8 mouse cellular contexts compared by ENCODE assay signal in the genomic region with DNA sequence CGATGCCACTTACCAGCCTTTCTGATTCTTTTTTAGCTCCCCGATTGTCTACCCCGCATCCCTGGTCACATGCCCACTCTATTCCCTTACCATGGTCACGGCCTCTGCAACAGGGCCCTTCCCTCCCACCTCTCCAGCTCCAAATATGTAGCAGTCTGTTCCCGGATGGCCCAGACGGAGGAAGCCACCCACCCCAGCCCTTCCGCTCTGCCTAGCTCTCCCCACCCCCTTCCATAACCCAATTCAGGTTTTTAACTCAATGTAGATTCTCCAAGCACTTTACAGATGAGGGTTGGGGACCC. TPM values are rescaled to one million over a fixed set of nuclear protein-coding genes. Genes with fewer than 3 reads are reported as not detected.
DNase-seq lines count a peak whose midpoint lies in the region; ATAC-seq and TF ChIP-seq lines count a peak whose summit lies in the region.

No protein-coding gene starts in this region.

- H3K4me3 ChIP-seq in liver, embryonic 13.5 days (replicated peaks) = no peak overlapping the region
- no peak overlapping the region for H3K4me3 ChIP-seq in heart, embryonic 14.5 days (ENCODE audit: control insufficient read depth in 1 of 2, insufficient read depth in 1 of 2, low read depth in 1 of 2, low read length in 2 of 2)
- H3K4me3 ChIP-seq in limb, embryonic 10.5 days = peak overlapping the region; percentile 28; the same call in 1 of the 2 replicates
- H3K4me3 ChIP-seq in olfactory bulb, adult 2 months (ENCODE audit: insufficient read depth, low read depth, low read length) = no peak overlapping the region

- WGBS in liver, embryonic 13.5 days (ENCODE audit: insufficient replicate concordance) = 81% methylated on average over 7 of the region's 7 CpGs
- WGBS in heart, embryonic 14.5 days = 47% methylated on average over 7 of the region's 7 CpGs
- WGBS in limb, embryonic 10.5 days = 75% methylated on average over 7 of the region's 7 CpGs
- WGBS in olfactory bulb, adult 2 months = 40% methylated on average over 7 of the region's 7 CpGs

- 0 out of 2 replicates have a peak overlapping the region, but pooled peaks have one; percentile 37 for H3K27ac ChIP-seq in liver, embryonic 13.5 days
- H3K27ac ChIP-seq in heart, embryonic 14.5 days (replicated peaks in 1 of 2; ENCODE audit: control insufficient read depth in 1 of 2, insufficient read depth in 1 of 2, low read depth in 2 of 2, low read length in 2 of 2) = peak overlapping the region in 1 of 2 experiments; percentile 99; a peak in 2 of 4 replicates
- H3K27ac ChIP-seq in limb, embryonic 10.5 days = peak overlapping the region; percentile 58; the same call in 1 of the 2 replicates
- peak overlapping the region; percentile 38; the same call in 1 of the 2 replicates for H3K27ac ChIP-seq in olfactory bulb, adult 2 months (ENCODE audit: insufficient read depth, low read depth, low read length)

- peaks cover 60% of the 10 kb centered on the region for H3K36me3 ChIP-seq in liver, embryonic 13.5 days
- H3K36me3 ChIP-seq in heart, embryonic 14.5 days (ENCODE audit: control insufficient read depth, insufficient read depth, low read length) = peaks cover 60% of the 10 kb centered on the region
- H3K36me3 ChIP-seq in limb, embryonic 10.5 days = peaks cover 76% of the 10 kb centered on the region

- intact Hi-C loops in left cerebral cortex, postnatal 4 days (cut with DNase I) = no loop called here

- no peak overlapping the region for H3K9ac ChIP-seq in liver, embryonic 13.5 days
- peak overlapping the region; percentile 22; the same call in 1 of the 2 replicates for H3K9ac ChIP-seq in heart, embryonic 14.5 days (ENCODE audit: low read length)

- DNase-seq in liver, embryonic 13.5 days = no peak
- no peak for DNase-seq in liver
- no peak for DNase-seq in limb, embryonic 10.5 days (ENCODE audit: low spot score)
- no peak for DNase-seq in left cerebral cortex, postnatal 4 days
- DNase-seq in testis, postnatal 14 days (ENCODE audit: low spot score) = no peak

- TF ChIP-seq CTCF in olfactory bulb, adult 2 months (IDR thresholded peaks at IDR 0.05; ENCODE audit: insufficient read depth, low read depth, low read length) = no peak

- no peaks in the 10 kb centered on the region for H3K27me3 ChIP-seq in liver, embryonic 13.5 days
- H3K27me3 ChIP-seq in heart, embryonic 14.5 days (ENCODE audit: control insufficient read depth, insufficient read depth, low read length) = no peaks in the 10 kb centered on the region
- H3K27me3 ChIP-seq in limb, embryonic 10.5 days (ENCODE audit: low read depth, poor library complexity, severe bottlenecking) = no peaks in the 10 kb centered on the region

- H3K4me2 ChIP-seq in liver, embryonic 13.5 days = no peak overlapping the region
- H3K4me2 ChIP-seq in heart, embryonic 14.5 days (ENCODE audit: low read length) = no peak overlapping the region

- no peak for TF ChIP-seq POLR2A in olfactory bulb, adult 2 months (IDR thresholded peaks at IDR 0.05; ENCODE audit: insufficient read depth, low read depth, low read length)

- no peaks in the 10 kb centered on the region for H3K9me3 ChIP-seq in liver, embryonic 13.5 days (replicated peaks)
- H3K9me3 ChIP-seq in heart, embryonic 14.5 days (ENCODE audit: control insufficient read depth, low read length) = no peaks in the 10 kb centered on the region
- no peaks in the 10 kb centered on the region for H3K9me3 ChIP-seq in limb, embryonic 10.5 days (replicated peaks)

- ATAC-seq in liver, embryonic 13.5 days (ENCODE audit: low read depth) = no peak
- ATAC-seq in heart, embryonic 14.5 days (ENCODE audit: insufficient number of reproducible peaks, insufficient read depth, low FRiP score, low read depth) = no peak
- no peak for ATAC-seq in erythroblast, adult 5-6 weeks (replicated peaks; ENCODE audit: low FRiP score, poor library complexity, severe bottlenecking)

- peaks cover 95% of the 10 kb centered on the region for H3K4me1 ChIP-seq in liver, embryonic 13.5 days (replicated peaks)
- peaks cover 48 to 90% of the 10 kb centered on the region in 2 experiments for H3K4me1 ChIP-seq in heart, embryonic 14.5 days (ENCODE audit: control insufficient read depth in 2 of 2, insufficient read depth in 2 of 2, low read length in 2 of 2)
- peaks cover 100% of the 10 kb centered on the region for H3K4me1 ChIP-seq in limb, embryonic 10.5 days
- peaks cover 79% of the 10 kb centered on the region for H3K4me1 ChIP-seq in olfactory bulb, adult 2 months (ENCODE audit: control insufficient read depth, insufficient read depth, low read length)

RNA-seq across cellular contexts. Expression of a gene that starts 8.6 kb away (rescaled TPM):
- polyA plus RNA-seq in liver, embryonic 13.5 days (2015; fragmentation: Nextera tagmentation; extraction: Ambion mirVana) = 3.0 and 3.3 TPM in 2 replicates
- 21.2 and 25.8 TPM in 2 replicates for polyA plus RNA-seq in heart, embryonic 14.5 days (2014; fragmentation: Nextera tagmentation; extraction: Ambion mirVana)
- polyA plus RNA-seq in limb, embryonic 10.5 days (2016; fragmentation: Nextera tagmentation; extraction: Ambion mirVana) = 26.2 and 27.1 TPM in 2 replicates
- 128 TPM in 1 of 2 replicates, not detected in the other for polyA plus RNA-seq in olfactory bulb, adult 2 months (2012; ENCODE audit: insufficient read depth, insufficient read length, low replicate concordance, missing spikeins)
- total RNA-seq in left cerebral cortex, postnatal 4 days (2021) = 100 to 1,000 TPM; 158 to 163 TPM
- total RNA-seq in erythroblast, adult 5-6 weeks (2015; ENCODE audit: low replicate concordance) = 5.0 and 7.7 TPM in 2 replicates
- total RNA-seq in erythroblast, adult 5-6 weeks (2017; ENCODE audit: low replicate concordance) = 3.9 and 7.4 TPM in 2 replicates

RNA-seq across cellular contexts. Expression of a gene that starts 9.1 kb away (rescaled TPM):
- 19.5 and 21.9 TPM in 2 replicates for polyA plus RNA-seq in liver, embryonic 13.5 days (2015; fragmentation: Nextera tagmentation; extraction: Ambion mirVana)
- polyA plus RNA-seq in heart, embryonic 14.5 days (2014; fragmentation: Nextera tagmentation; extraction: Ambion mirVana) = 79.4 and 80.7 TPM in 2 replicates
- polyA plus RNA-seq in limb, embryonic 10.5 days (2016; fragmentation: Nextera tagmentation; extraction: Ambion mirVana) = 90.7 and 129 TPM in 2 replicates
- polyA plus RNA-seq in olfactory bulb, adult 2 months (2012; ENCODE audit: insufficient read depth, insufficient read length, low replicate concordance, missing spikeins) = not detected in 2 replicates
- total RNA-seq in left cerebral cortex, postnatal 4 days (2021) = 100 to 1,000 TPM; 211 to 228 TPM
- total RNA-seq in erythroblast, adult 5-6 weeks (2015; ENCODE audit: low replicate concordance) = 3.6 and 3.7 TPM in 2 replicates
- total RNA-seq in erythroblast, adult 5-6 weeks (2017; ENCODE audit: low replicate concordance) = 14.6 and 16.3 TPM in 2 replicates

RNA-seq across cellular contexts. Expression of a gene that starts 16.0 kb away (rescaled TPM):
- 14.8 and 15.1 TPM in 2 replicates for polyA plus RNA-seq in liver, embryonic 13.5 days (2015; fragmentation: Nextera tagmentation; extraction: Ambion mirVana)
- polyA plus RNA-seq in heart, embryonic 14.5 days (2014; fragmentation: Nextera tagmentation; extraction: Ambion mirVana) = 7.7 and 11.1 TPM in 2 replicates
- 8.7 and 13.1 TPM in 2 replicates for polyA plus RNA-seq in limb, embryonic 10.5 days (2016; fragmentation: Nextera tagmentation; extraction: Ambion mirVana)
- not detected in 2 replicates for polyA plus RNA-seq in olfactory bulb, adult 2 months (2012; ENCODE audit: insufficient read depth, insufficient read length, low replicate concordance, missing spikeins)
- total RNA-seq in left cerebral cortex, postnatal 4 days (2021) = 1 to 10 TPM; 6.0 to 6.1 TPM
- 7.5 TPM in 1 of 2 replicates, not detected in the other for total RNA-seq in erythroblast, adult 5-6 weeks (2015; ENCODE audit: low replicate concordance)
- total RNA-seq in erythroblast, adult 5-6 weeks (2017; ENCODE audit: low replicate concordance) = 5.9 TPM in 1 of 2 replicates, not detected in the other

RNA-seq across cellular contexts. Expression of a gene that starts 16.1 kb away (rescaled TPM):
- polyA plus RNA-seq in liver, embryonic 13.5 days (2015; fragmentation: Nextera tagmentation; extraction: Ambion mirVana) = 0.54 and 0.69 TPM in 2 replicates
- polyA plus RNA-seq in heart, embryonic 14.5 days (2014; fragmentation: Nextera tagmentation; extraction: Ambion mirVana) = 1.6 and 2.6 TPM in 2 replicates
- polyA plus RNA-seq in limb, embryonic 10.5 days (2016; fragmentation: Nextera tagmentation; extraction: Ambion mirVana) = 3.3 and 4.7 TPM in 2 replicates
- polyA plus RNA-seq in olfactory bulb, adult 2 months (2012; ENCODE audit: insufficient read depth, insufficient read length, low replicate concordance, missing spikeins) = not detected in 2 replicates
- total RNA-seq in left cerebral cortex, postnatal 4 days (2021) = 100 to 1,000 TPM; 299 to 316 TPM
- not detected in 2 replicates for total RNA-seq in erythroblast, adult 5-6 weeks (2015; ENCODE audit: low replicate concordance)
- total RNA-seq in erythroblast, adult 5-6 weeks (2017; ENCODE audit: low replicate concordance) = not detected in 2 replicates

RNA-seq across cellular contexts. Expression of a gene that starts 18.3 kb away (rescaled TPM):
- 358 and 362 TPM in 2 replicates for polyA plus RNA-seq in liver, embryonic 13.5 days (2015; fragmentation: Nextera tagmentation; extraction: Ambion mirVana)
- polyA plus RNA-seq in heart, embryonic 14.5 days (2014; fragmentation: Nextera tagmentation; extraction: Ambion mirVana) = 988 and 1,015 TPM in 2 replicates
- 487 and 503 TPM in 2 replicates for polyA plus RNA-seq in limb, embryonic 10.5 days (2016; fragmentation: Nextera tagmentation; extraction: Ambion mirVana)
- not detected in 2 replicates for polyA plus RNA-seq in olfactory bulb, adult 2 months (2012; ENCODE audit: insufficient read depth, insufficient read length, low replicate concordance, missing spikeins)
- 100 to 1,000 TPM; 247 to 270 TPM for total RNA-seq in left cerebral cortex, postnatal 4 days (2021)
- total RNA-seq in erythroblast, adult 5-6 weeks (2015; ENCODE audit: low replicate concordance) = 43.3 and 48.8 TPM in 2 replicates
- 12.1 and 17.3 TPM in 2 replicates for total RNA-seq in erythroblast, adult 5-6 weeks (2017; ENCODE audit: low replicate concordance)
